Mouse (Mus musculus): ENCODE data around the gene Sdr39u1.

The Sdr39u1 gene

GRCm38 (mm10) chr14:55873714-55874683 lies 26.1 kb downstream of the Sdr39u1 start:
- ChIA-PET CTCF (interaction anchor here (0.5 to 3.1 kb wide), 68 partner anchors 8 to 364 kb away, joined by 3 to 32 read pairs (median 5); partner anchors contain the start of genes Khnyn (in 4 of the 4), Nynrin (in 3 of the 4), Sdr39u1 (in 3 of the 4) and Cbln3 (in 2 of the 4)), POLR2A (interaction anchor here (0.6 to 25.9 kb wide), 61 partner anchors 9 to 1435 kb away, joined by 3 to 686 read pairs (median 4); partner anchors contain the start of genes Khnyn (in 3 of the 4), Sdr39u1 (in 3 of the 4), Cbln3 (in 2 of the 4) and Nynrin (in 2 of the 4))

- CTCF ChIA-PET, result interaction anchor here (0.7 to 3.1 kb wide), 59 partner anchors 8 to 282 kb away, joined by 3 to 32 read pairs (median 6); partner anchors contain the start of genes Khnyn (in 4 of the 4), Nynrin (in 3 of the 4), Cbln3 (in 2 of the 4) and Sdr39u1 (in 2 of the 4)
- POLR2A ChIA-PET, result interaction anchor here (0.6 to 25.9 kb wide), 54 partner anchors 9 to 288 kb away, joined by 3 to 686 read pairs (median 5); partner anchors contain the start of genes Khnyn (in 3 of the 4), Sdr39u1 (in 3 of the 4), Cbln3 (in 2 of the 4) and Nynrin (in 2 of the 4)
Observed at GRCm38 (mm10) chr14:55873242-55873713, 26.8 kb downstream of the Sdr39u1 start.

- ChIA-PET CTCF (interaction anchor here (0.6 to 3.1 kb wide), 12 partner anchors 9 to 91 kb away, joined by 3 to 32 read pairs (median 8); partner anchors contain the start of genes Khnyn (in 2 of the 4), Cbln3 (in 1 of the 4), Nynrin (in 1 of the 4) and Ripk3 (in 1 of the 4)), POLR2A (interaction anchor here in 3 of 4 experiments (0.6 to 25.9 kb wide), 22 partner anchors 8 to 316 kb away, joined by 3 to 686 read pairs (median 10); partner anchors contain the start of genes Khnyn (in 2 of the 3), Nynrin (in 2 of the 3), Sdr39u1 (in 2 of the 3) and Cbln3 (in 1 of the 3))
Observed at GRCm38 (mm10) chr14:55872551-55872950, 27.5 kb downstream of the Sdr39u1 start.

GRCm38 (mm10) chr14:55872039-55872438 lies 28.1 kb downstream of the Sdr39u1 start:
- ChIA-PET POLR2A (interaction anchor here (0.5 to 25.9 kb wide), 16 partner anchors 9 to 316 kb away, joined by 3 to 686 read pairs (median 4); partner anchors contain the start of genes Nynrin (in 2 of the 4), Cbln3 (in 1 of the 4), Khnyn (in 1 of the 4) and Nfatc4 (in 1 of the 4)), CTCF (interaction anchor here (0.6 to 3.1 kb wide), 6 partner anchors 9 to 84 kb away, joined by 3 to 32 read pairs (median 8); partner anchors contain the start of genes Khnyn (in 1 of the 4), Nynrin (in 1 of the 4) and Ripk3 (in 1 of the 4))

GRCm38 (mm10) chr14:55869538-55869937 lies 30.6 kb downstream of the Sdr39u1 start:
- POLR2A ChIA-PET, result interaction anchor here in 2 of 4 experiments (1.1 to 25.9 kb wide), 7 partner anchors 9 to 49 kb away, joined by 3 to 686 read pairs (median 5); partner anchors contain the start of genes Cbln3 (in 1 of the 2), Khnyn (in 1 of the 2), Nfatc4 (in 1 of the 2) and Nynrin (in 1 of the 2)
- CTCF ChIA-PET, result interaction anchor here in 2 of 4 experiments (0.8 to 1.2 kb wide), 3 partner anchors 12 to 37 kb away, joined by 3 read pairs; no protein-coding TSS in a partner anchor

- POLR2A ChIA-PET, result interaction anchor here (0.7 to 25.9 kb wide), 17 partner anchors 13 to 1469 kb away, joined by 3 to 686 read pairs (median 4); partner anchors contain the start of genes Nfatc4 (in 2 of the 4), Cbln3 (in 1 of the 4), Khnyn (in 1 of the 4) and Nynrin (in 1 of the 4)
- CTCF ChIA-PET, result interaction anchor here in 3 of 4 experiments (0.6 to 1.8 kb wide), 8 partner anchors 10 to 156 kb away, joined by 3 to 7 read pairs (median 3); partner anchors contain the start of gene Nynrin (in 1 of the 3)
Observed at GRCm38 (mm10) chr14:55868230-55869026, 31.7 kb downstream of the Sdr39u1 start.

- ChIA-PET CTCF (interaction anchor here in 3 of 4 experiments (0.5 to 5.7 kb wide), 12 partner anchors 10 to 182 kb away, joined by 3 to 71 read pairs (median 4); partner anchors contain the start of gene Nynrin (in 1 of the 3)), POLR2A (interaction anchor here (0.6 to 25.9 kb wide), 11 partner anchors 14 to 192 kb away, joined by 3 to 686 read pairs (median 4); partner anchors contain the start of genes Cbln3 (in 1 of the 4), Khnyn (in 1 of the 4), Nfatc4 (in 1 of the 4) and Nynrin (in 1 of the 4))
Observed at GRCm38 (mm10) chr14:55866962-55867361, 33.1 kb downstream of the Sdr39u1 start.

- ChIA-PET CTCF (interaction anchor here (0.5 to 5.8 kb wide), 54 partner anchors 9 to 836 kb away, joined by 3 to 71 read pairs (median 5); partner anchors contain the start of genes Nynrin (in 4 of the 4), Nfatc4 (in 3 of the 4), Khnyn (in 2 of the 4) and Adcy4 (in 1 of the 4)), POLR2A (interaction anchor here (0.9 to 25.9 kb wide), 31 partner anchors 9 to 303 kb away, joined by 3 to 686 read pairs (median 8); partner anchors contain the start of genes Nynrin (in 3 of the 4), Nfatc4 (in 2 of the 4), A730061H03Rik (in 1 of the 4) and Sdr39u1 (in 1 of the 4))
Observed at GRCm38 (mm10) chr14:55863773-55864172, 36.3 kb downstream of the Sdr39u1 start.

GRCm38 (mm10) chr14:55862970-55863369 lies 37.1 kb downstream of the Sdr39u1 start:
- ChIA-PET POLR2A (interaction anchor here (0.7 to 25.9 kb wide), 35 partner anchors 8 to 302 kb away, joined by 3 to 686 read pairs (median 8); partner anchors contain the start of genes Nynrin (in 4 of the 4), Khnyn (in 2 of the 4), Nfatc4 (in 2 of the 4) and Sdr39u1 (in 2 of the 4)), CTCF (interaction anchor here (0.5 to 5.8 kb wide), 46 partner anchors 8 to 451 kb away, joined by 3 to 71 read pairs (median 6); partner anchors contain the start of genes Nfatc4 (in 3 of the 4), Nynrin (in 3 of the 4), Ripk3 (in 2 of the 4) and Gmpr2 (in 1 of the 4))

GRCm38 (mm10) chr14:55862186-55862585 lies 37.9 kb downstream of the Sdr39u1 start:
- POLR2A ChIA-PET, result interaction anchor here (0.5 to 25.9 kb wide), 35 partner anchors 8 to 202 kb away, joined by 3 to 686 read pairs (median 8); partner anchors contain the start of genes Nynrin (in 4 of the 4), Khnyn (in 2 of the 4), Nfatc4 (in 2 of the 4) and Sdr39u1 (in 2 of the 4)
- CTCF ChIA-PET, result interaction anchor here (0.5 to 5.8 kb wide), 33 partner anchors 9 to 1130 kb away, joined by 3 to 71 read pairs (median 7); partner anchors contain the start of genes Nfatc4 (in 2 of the 4), Nynrin (in 2 of the 4), Ripk3 (in 2 of the 4) and Gmpr2 (in 1 of the 4)

GRCm38 (mm10) chr14:55857588-55857987 lies 42.5 kb downstream of the Sdr39u1 start:
- ChIA-PET POLR2A (interaction anchor here (0.6 to 25.9 kb wide), 8 partner anchors 15 to 42 kb away, joined by 3 to 686 read pairs (median 4); partner anchors contain the start of genes Nfatc4 (in 1 of the 4) and Sdr39u1 (in 1 of the 4)), CTCF (interaction anchor here in 3 of 4 experiments (0.9 to 1.5 kb wide), 6 partner anchors 9 to 35 kb away, joined by 3 to 6 read pairs (median 3); no protein-coding TSS in a partner anchor)

GRCm38 (mm10) chr14:55855101-55855561 lies 45.0 kb downstream of the Sdr39u1 start:
- POLR2A ChIA-PET, result interaction anchor here (0.8 to 25.9 kb wide), 34 partner anchors 8 to 195 kb away, joined by 3 to 686 read pairs (median 4); partner anchors contain the start of genes Khnyn (in 2 of the 4), Nfatc4 (in 2 of the 4), Mdp1 (in 1 of the 4) and Sdr39u1 (in 1 of the 4)
- CTCF ChIA-PET, result interaction anchor here (0.5 to 7.3 kb wide), 14 partner anchors 8 to 466 kb away, joined by 4 to 71 read pairs (median 8); partner anchors contain the start of gene Nfatc4 (in 1 of the 4)

GRCm38 (mm10) chr14:55854406-55855100 lies 45.5 kb downstream of the Sdr39u1 start:
- POLR2A ChIA-PET, result interaction anchor here (0.6 to 25.9 kb wide), 44 partner anchors 8 to 777 kb away, joined by 3 to 686 read pairs (median 5); partner anchors contain the start of genes Khnyn (in 2 of the 4), Nfatc4 (in 2 of the 4), Sdr39u1 (in 2 of the 4) and Gmpr2 (in 1 of the 4)
- CTCF ChIA-PET, result interaction anchor here (0.5 to 7.3 kb wide), 24 partner anchors 9 to 133 kb away, joined by 3 to 71 read pairs (median 5); partner anchors contain the start of genes Nfatc4 (in 2 of the 4), Adcy4 (in 1 of the 4) and Ripk3 (in 1 of the 4)
